Mouse (Mus musculus): ENCODE data around the gene Ppp1r12a. TPM values are rescaled to one million over a fixed set of nuclear protein-coding genes. Genes with fewer than 3 reads are reported as not detected.

Gene Ppp1r12a
- polyA plus RNA-seq, 2 experiments: 58.0 to 72.8 TPM

- DNase-seq (ENCODE audit: low spot score): no peak
- no peak for ATAC-seq (ENCODE audit: low FRiP score, low read depth)
- WGBS: 90% methylated on average over 3 of the region's 3 CpGs
- H3K9me3 ChIP-seq (ENCODE audit: control insufficient read depth, low read length): no peaks in the 10 kb centered on the region
- H3K27me3 ChIP-seq (ENCODE audit: control insufficient read depth, insufficient read depth, low read length): no peaks in the 10 kb centered on the region
- peaks cover 4% of the 10 kb centered on the region; the same call in 1 of the 2 replicates for H3K4me1 ChIP-seq (ENCODE audit: control insufficient read depth, insufficient read depth, low read length)
- H3K4me3 ChIP-seq (replicated peaks; ENCODE audit: low read length): no peak overlapping the region
- H3K27ac ChIP-seq (replicated peaks; ENCODE audit: low read depth, low read length): no peak overlapping the region
- no peaks in the 10 kb centered on the region for H3K36me3 ChIP-seq (ENCODE audit: control insufficient read depth, insufficient read depth, low read length)
- no peak for TF ChIP-seq POLR2A (IDR thresholded peaks at IDR 0.05; ENCODE audit: borderline replicate concordance, extremely low read depth, insufficient read depth, insufficient read length)
- H3K9ac ChIP-seq (ENCODE audit: low read depth, low read length, severe bottlenecking): no peak overlapping the region
- H3K4me2 ChIP-seq (replicated peaks; ENCODE audit: low read depth, low read length, severe bottlenecking): no peak overlapping the region
Measured at GRCm38 (mm10) chr10:108189986-108190385, 28.0 kb downstream of the Ppp1r12a start.

GRCm38 (mm10) chr10:108190626-108191025 is 28.6 kb downstream of the Ppp1r12a start:
- Histone ChIP-seq H3K27ac (replicated peaks; ENCODE audit: low read depth, low read length) (no peak overlapping the region), H3K36me3 (ENCODE audit: control insufficient read depth, insufficient read depth, low read length) (no peaks in the 10 kb centered on the region), H3K4me3 (replicated peaks; ENCODE audit: low read length) (no peak overlapping the region), H3K9ac (ENCODE audit: low read depth, low read length, severe bottlenecking) (no peak overlapping the region), H3K4me2 (replicated peaks; ENCODE audit: low read depth, low read length, severe bottlenecking) (no peak overlapping the region), H3K27me3 (ENCODE audit: control insufficient read depth, insufficient read depth, low read length) (no peaks in the 10 kb centered on the region), H3K4me1 (ENCODE audit: control insufficient read depth, insufficient read depth, low read length) (peaks cover 1% of the 10 kb centered on the region; the same call in 1 of the 2 replicates), H3K9me3 (ENCODE audit: control insufficient read depth, low read length) (no peaks in the 10 kb centered on the region)
- TF ChIP-seq POLR2A (IDR thresholded peaks at IDR 0.05; ENCODE audit: borderline replicate concordance, extremely low read depth, insufficient read depth, insufficient read length): no peak
- ATAC-seq (ENCODE audit: low FRiP score, low read depth): no peak
- no peak for DNase-seq (ENCODE audit: low spot score)

GRCm38 (mm10) chr10:108191381-108191787 is 29.4 kb downstream of the Ppp1r12a start:
- Histone ChIP-seq H3K9ac (ENCODE audit: low read depth, low read length, severe bottlenecking) (no peak overlapping the region), H3K36me3 (ENCODE audit: control insufficient read depth, insufficient read depth, low read length) (no peaks in the 10 kb centered on the region), H3K9me3 (ENCODE audit: control insufficient read depth, low read length) (no peaks in the 10 kb centered on the region), H3K4me3 (replicated peaks; ENCODE audit: low read length) (no peak overlapping the region), H3K4me2 (replicated peaks; ENCODE audit: low read depth, low read length, severe bottlenecking) (no peak overlapping the region), H3K27me3 (ENCODE audit: control insufficient read depth, insufficient read depth, low read length) (no peaks in the 10 kb centered on the region), H3K4me1 (ENCODE audit: control insufficient read depth, insufficient read depth, low read length) (no peaks in the 10 kb centered on the region; the same call in 1 of the 2 replicates), H3K27ac (replicated peaks; ENCODE audit: low read depth, low read length) (no peak overlapping the region)
- DNase-seq (ENCODE audit: low spot score) (no peak), ATAC-seq (ENCODE audit: low FRiP score, low read depth) (no peak)
- TF ChIP-seq POLR2A (IDR thresholded peaks at IDR 0.05; ENCODE audit: borderline replicate concordance, extremely low read depth, insufficient read depth, insufficient read length): no peak
- 73% methylated on average over 8 of the region's 8 CpGs for WGBS

GRCm38 (mm10) chr10:108192306-108192705 is 30.3 kb downstream of the Ppp1r12a start:
- no peak for ATAC-seq (ENCODE audit: low FRiP score, low read depth)
- Histone ChIP-seq H3K36me3 (ENCODE audit: control insufficient read depth, insufficient read depth, low read length) (no peaks in the 10 kb centered on the region), H3K4me1 (ENCODE audit: control insufficient read depth, insufficient read depth, low read length) (no peaks in the 10 kb centered on the region; the same call in 1 of the 2 replicates), H3K4me3 (replicated peaks; ENCODE audit: low read length) (no peak overlapping the region), H3K9ac (ENCODE audit: low read depth, low read length, severe bottlenecking) (no peak overlapping the region), H3K4me2 (replicated peaks; ENCODE audit: low read depth, low read length, severe bottlenecking) (no peak overlapping the region), H3K27me3 (ENCODE audit: control insufficient read depth, insufficient read depth, low read length) (no peaks in the 10 kb centered on the region), H3K27ac (replicated peaks; ENCODE audit: low read depth, low read length) (no peak overlapping the region), H3K9me3 (ENCODE audit: control insufficient read depth, low read length) (no peaks in the 10 kb centered on the region)
- no peak for TF ChIP-seq POLR2A (IDR thresholded peaks at IDR 0.05; ENCODE audit: borderline replicate concordance, extremely low read depth, insufficient read depth, insufficient read length)
- WGBS: 32% methylated on average over 2 of the region's 2 CpGs
- no peak for DNase-seq (ENCODE audit: low spot score)

GRCm38 (mm10) chr10:108196124-108196523 is 34.1 kb downstream of the Ppp1r12a start:
- Histone ChIP-seq H3K27ac (replicated peaks; ENCODE audit: low read depth, low read length) (no peak overlapping the region), H3K4me3 (replicated peaks; ENCODE audit: low read length) (no peak overlapping the region), H3K36me3 (ENCODE audit: control insufficient read depth, insufficient read depth, low read length) (peaks cover 3% of the 10 kb centered on the region; the same call in 1 of the 2 replicates), H3K4me2 (replicated peaks; ENCODE audit: low read depth, low read length, severe bottlenecking) (no peak overlapping the region), H3K27me3 (ENCODE audit: control insufficient read depth, insufficient read depth, low read length) (no peaks in the 10 kb centered on the region), H3K9me3 (ENCODE audit: control insufficient read depth, low read length) (no peaks in the 10 kb centered on the region), H3K4me1 (ENCODE audit: control insufficient read depth, insufficient read depth, low read length) (no peaks in the 10 kb centered on the region; the same call in 1 of the 2 replicates), H3K9ac (ENCODE audit: low read depth, low read length, severe bottlenecking) (no peak overlapping the region)
- WGBS: 93% methylated on average over 2 of the region's 2 CpGs
- ATAC-seq (ENCODE audit: low FRiP score, low read depth) (no peak), DNase-seq (ENCODE audit: low spot score) (no peak)
- no peak for TF ChIP-seq POLR2A (IDR thresholded peaks at IDR 0.05; ENCODE audit: borderline replicate concordance, extremely low read depth, insufficient read depth, insufficient read length)

- Histone ChIP-seq H3K4me2 (replicated peaks; ENCODE audit: low read depth, low read length, severe bottlenecking) (no peak overlapping the region), H3K4me3 (replicated peaks; ENCODE audit: low read length) (no peak overlapping the region), H3K27me3 (ENCODE audit: control insufficient read depth, insufficient read depth, low read length) (no peaks in the 10 kb centered on the region), H3K4me1 (ENCODE audit: control insufficient read depth, insufficient read depth, low read length) (no peaks in the 10 kb centered on the region), H3K9ac (ENCODE audit: low read depth, low read length, severe bottlenecking) (no peak overlapping the region), H3K36me3 (ENCODE audit: control insufficient read depth, insufficient read depth, low read length) (peaks cover 3% of the 10 kb centered on the region; the same call in 1 of the 2 replicates), H3K27ac (replicated peaks; ENCODE audit: low read depth, low read length) (no peak overlapping the region), H3K9me3 (ENCODE audit: control insufficient read depth, low read length) (no peaks in the 10 kb centered on the region)
- DNase-seq (ENCODE audit: low spot score): no peak
- TF ChIP-seq POLR2A (IDR thresholded peaks at IDR 0.05; ENCODE audit: borderline replicate concordance, extremely low read depth, insufficient read depth, insufficient read length): no peak
- 96% methylated on average over 1 of the region's 1 CpGs for WGBS
- ATAC-seq (ENCODE audit: low FRiP score, low read depth): no peak
Measured at GRCm38 (mm10) chr10:108197498-108197897, 35.5 kb downstream of the Ppp1r12a start.

Data from limb, embryonic 14.5 days (tissue).